Mouse (Mus musculus) adrenal gland (tissue): ENCODE measurements at regions not wholly inside any gene's neighbourhood (a gene's known extent, or its start where the extent isn't known, plus 50 kb on each side); places are given as distances from the start of the nearest gene placed in this dataset.

Experiments
- intact Hi-C: fragments of 180-260 bp; cut with DNase I; formaldehyde crosslinking; loops from one replicate; pipeline ENCODE4 v1.15.1; 2025
- microRNA-seq, 2 experiments: library from miRNA; unstranded; fragments of <30 nt; microRNA quantifications; one replicate each; pipeline ENCODE4; 2019

DNA sequence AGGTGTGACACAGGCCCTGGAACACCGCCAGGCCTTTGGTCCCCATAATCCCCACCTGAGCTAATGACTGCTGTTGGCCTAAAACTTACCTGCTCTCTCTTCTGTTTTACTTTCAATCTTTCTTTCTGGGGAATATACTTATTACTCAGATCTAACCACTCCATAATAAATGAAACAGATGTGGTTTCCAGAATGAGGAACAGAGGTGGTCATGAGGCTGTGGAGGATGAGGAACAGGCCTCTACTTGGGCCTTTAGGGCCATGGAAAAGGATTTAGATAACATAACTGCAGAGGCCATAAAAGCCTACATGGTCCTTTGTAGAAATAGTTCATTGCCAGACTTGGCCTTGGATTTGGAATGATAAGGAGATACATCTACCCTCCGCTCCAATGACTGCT is 74.1 kb downstream of the B3gnt5 start:
- intact Hi-C loops: no loop called here

DNA sequence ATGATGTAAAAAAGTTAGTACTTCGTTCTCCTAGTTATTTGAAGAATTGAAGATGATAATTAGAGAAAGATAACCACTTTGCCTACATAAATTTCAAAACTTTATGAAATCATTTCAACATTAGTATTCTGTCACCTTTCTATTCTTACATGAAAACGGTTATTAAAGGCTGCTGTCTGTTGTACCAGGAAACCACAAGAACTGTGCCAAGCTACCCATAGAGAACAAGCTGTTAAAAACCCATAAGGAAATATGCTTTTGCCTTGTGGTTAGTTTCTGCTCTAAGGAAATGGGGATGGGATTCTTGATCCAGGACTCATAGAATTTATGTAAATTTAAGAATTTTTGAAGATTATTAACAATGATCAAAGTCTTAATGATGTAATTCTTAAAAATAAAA is 74.7 kb downstream of the B3gnt5 start:
- intact Hi-C loops: no loop called here

DNA sequence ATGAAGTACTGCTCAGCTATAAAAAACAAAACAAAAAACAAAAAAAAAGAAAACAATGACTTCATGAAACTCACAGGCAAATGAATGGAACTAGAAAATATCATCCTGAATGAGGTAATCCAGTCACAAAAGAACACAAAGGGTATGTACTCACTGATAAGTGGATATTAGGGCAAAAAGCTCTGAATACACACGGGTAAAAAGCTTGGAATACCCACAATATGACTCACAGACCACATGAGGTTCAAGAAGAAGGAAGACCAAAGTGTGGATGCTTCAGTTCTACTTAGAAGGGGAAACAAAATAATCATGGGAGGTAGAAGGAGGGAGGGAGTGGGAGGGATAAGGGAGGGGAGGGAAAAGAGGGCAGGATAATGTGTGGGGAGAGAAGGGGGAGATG is 79.8 kb downstream of the B3gnt5 start:
- intact Hi-C loops: loop anchor here (10.0 kb wide), 1 partner anchor 115 kb away; no protein-coding TSS in a partner anchor

DNA sequence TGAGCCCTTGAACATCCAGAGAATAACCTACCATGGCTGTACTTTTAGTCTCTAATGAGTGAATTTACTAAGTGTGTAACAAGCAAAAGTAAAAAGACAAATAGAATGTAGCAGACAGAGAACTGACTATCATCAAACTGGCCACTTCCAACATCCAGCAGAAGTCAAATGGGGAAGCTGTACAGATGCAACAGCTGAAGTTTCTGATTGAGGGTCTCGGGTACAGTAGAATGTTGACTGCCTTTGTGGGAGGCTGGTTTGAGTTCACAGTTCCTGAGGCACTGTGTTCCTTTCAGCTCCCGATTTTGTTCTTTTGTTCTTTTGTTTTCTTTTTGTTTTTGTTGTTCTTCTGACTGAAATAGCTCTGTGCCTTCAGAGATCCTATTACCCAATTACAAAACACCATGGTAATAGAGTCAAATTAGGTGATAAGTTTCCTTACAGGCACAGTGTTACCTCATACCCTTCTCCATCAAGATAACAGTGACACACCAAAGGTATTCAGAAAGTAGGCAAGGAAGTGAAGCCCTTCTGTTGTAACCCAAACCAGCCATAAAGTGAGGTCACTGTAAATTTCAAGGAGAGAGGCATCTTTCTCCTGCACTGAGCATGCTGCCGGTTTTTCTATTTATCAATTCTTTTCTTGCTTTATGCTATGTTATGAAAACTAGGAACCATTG is 82.5 kb downstream of the B3gnt5 start:
- intact Hi-C loops: loop anchor here (10.0 kb wide), 1 partner anchor 118 kb away; no protein-coding TSS in a partner anchor

DNA sequence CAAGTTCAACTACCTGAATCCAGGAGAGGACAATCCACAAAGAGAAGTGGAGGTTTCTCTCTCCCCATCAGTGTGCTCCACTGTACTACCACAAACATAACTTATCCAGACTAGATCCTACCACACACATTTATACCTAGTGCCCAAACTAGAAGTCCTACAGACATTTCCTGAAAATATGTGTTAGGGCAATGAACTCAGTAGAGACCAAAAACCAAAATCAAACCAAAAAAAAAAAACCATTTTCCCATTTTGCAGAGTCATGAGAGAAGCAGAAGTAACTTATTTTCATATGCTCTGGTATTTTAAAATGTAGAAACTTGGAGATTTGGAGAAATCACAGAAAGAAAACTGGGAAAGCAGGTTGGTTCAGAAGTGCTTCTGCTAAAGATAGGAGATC is 83.7 kb downstream of the B3gnt5 start:
- intact Hi-C loops: loop anchor here (10.0 kb wide), 1 partner anchor 119 kb away; no protein-coding TSS in a partner anchor

DNA sequence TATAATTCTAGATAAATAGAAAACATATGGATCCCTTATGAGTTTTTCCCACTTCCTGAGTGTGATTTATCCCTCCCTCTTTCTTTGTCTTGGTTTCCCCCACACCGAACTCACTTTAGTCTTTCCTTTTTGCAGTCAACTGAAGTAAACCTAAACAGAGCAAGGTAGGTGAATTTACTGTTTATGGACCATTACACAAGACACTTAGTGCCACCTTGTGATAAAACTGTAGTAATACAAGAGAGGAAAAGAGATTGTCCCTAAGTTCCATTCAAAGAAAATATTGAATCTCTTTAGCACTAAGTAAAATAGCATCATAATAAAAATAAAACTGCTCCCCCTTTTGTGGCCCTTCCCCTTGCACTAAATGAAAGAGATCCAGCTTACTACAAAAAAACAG is 88.4 kb downstream of the B3gnt5 start:
- intact Hi-C loops: loop anchor here (10.0 kb wide), 1 partner anchor 124 kb away; no protein-coding TSS in a partner anchor

DNA sequence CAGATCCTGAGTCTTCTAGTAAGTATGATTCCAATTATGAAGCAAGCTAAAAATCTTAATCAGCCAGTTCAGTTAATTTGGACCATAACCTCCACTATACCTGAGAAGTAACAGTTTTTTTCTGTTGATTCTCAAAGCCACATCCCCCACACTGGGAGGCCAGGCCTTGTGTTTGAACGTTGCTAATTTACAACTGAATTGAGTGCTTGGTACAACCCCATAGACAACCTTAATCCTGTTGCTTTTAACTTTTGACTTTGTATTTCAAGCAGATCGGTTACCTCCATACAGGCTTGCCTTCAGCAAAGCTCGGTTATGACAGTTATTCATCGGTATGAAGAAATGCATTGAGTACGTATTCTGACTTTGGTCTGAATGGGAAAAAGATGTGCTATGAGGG is 105.3 kb downstream of the B3gnt5 start:
- intact Hi-C loops: no loop called here

DNA sequence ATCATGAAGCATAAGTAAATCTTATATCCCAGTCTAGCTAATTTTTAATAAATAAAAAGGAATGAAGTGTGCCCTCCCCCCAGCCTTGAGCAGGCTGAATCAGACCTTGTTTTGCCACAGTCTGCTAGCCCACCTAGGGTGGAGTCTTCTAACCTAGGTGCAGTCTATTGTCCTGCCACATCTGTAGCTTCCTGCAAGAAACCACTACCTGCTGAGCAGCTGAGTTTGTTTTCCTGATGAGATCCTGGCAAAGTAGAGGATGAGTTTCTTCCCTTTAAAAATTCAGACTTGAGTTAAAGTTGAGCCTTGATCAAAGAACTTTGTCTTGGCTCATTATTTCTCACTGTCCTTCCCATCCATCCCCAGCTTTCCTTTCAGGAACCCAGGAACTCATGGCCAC is 105.9 kb downstream of the B3gnt5 start:
- intact Hi-C loops: no loop called here

DNA sequence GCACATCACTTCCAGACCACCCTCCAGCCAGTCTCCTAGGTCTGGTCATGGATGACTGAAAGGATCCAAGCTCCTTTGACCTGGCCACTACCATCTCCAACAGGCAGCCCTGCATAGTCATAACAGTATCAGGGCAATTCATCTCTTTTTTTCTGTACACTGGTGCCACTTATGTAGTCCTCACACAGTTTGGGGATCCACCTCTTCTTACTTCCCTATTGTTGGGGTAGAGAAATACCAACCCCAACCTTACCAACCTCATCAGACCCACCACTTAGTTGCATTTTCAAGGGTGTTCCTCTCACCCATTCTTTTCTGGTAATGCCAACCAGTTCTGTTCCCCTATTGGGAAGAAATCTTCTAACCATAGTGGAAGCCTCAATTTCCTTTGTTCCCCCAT is 109.4 kb downstream of the B3gnt5 start:
- intact Hi-C loops: no loop called here

DNA sequence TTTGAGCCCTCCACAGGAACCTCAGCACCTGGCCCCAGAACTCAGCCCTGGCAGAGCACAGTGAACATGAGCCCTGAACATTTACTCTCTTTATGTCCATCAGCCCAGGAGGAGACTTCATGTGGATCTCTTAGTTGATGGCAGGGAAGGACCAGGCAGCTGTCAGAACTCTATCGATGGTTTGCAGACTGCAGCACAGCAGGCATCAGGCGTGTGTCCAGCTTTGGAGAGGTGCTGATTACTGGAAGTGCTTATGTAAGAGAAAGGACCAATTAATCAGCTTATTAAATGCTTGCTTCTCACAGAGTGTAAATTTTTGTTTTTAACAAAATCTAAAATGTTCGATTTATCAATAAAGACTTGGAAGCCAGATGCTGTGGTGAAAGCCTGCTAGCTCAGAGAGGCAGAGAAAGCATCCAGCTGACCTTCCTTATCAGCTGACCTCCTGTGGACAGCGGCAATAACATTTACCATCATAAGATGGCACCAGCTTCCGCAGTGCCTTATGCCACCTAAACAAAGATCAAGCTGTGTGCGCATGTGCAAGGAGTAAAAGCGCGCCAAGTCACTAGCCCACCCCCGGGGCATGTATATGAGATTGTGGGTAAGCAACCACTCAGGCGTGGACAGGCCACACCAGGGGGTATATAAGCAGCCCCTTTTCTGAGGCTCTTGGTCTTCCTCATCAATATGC is 105.8 kb downstream of the Klhl6 start:
- intact Hi-C loops: no loop called here

DNA sequence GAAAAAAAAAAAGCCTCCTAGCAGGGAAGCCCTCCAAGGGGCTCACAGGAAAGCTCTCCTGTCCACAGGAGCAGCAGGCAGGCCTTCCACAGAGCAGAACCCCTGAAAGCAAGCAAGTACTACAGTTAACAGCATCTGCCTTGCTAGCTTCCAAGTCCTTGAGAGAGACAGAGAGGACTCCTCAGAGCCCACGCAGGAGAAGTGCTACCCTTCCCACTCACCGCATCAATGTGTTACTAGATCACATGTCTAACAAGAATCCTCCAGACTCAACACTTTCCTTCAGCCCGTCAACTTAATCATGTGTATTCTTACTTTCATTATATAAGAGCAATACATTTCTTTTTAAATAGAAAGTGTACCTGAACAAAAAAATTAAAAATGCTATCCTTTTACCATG is 99.9 kb downstream of the Klhl6 start:
- intact Hi-C loops: no loop called here

DNA sequence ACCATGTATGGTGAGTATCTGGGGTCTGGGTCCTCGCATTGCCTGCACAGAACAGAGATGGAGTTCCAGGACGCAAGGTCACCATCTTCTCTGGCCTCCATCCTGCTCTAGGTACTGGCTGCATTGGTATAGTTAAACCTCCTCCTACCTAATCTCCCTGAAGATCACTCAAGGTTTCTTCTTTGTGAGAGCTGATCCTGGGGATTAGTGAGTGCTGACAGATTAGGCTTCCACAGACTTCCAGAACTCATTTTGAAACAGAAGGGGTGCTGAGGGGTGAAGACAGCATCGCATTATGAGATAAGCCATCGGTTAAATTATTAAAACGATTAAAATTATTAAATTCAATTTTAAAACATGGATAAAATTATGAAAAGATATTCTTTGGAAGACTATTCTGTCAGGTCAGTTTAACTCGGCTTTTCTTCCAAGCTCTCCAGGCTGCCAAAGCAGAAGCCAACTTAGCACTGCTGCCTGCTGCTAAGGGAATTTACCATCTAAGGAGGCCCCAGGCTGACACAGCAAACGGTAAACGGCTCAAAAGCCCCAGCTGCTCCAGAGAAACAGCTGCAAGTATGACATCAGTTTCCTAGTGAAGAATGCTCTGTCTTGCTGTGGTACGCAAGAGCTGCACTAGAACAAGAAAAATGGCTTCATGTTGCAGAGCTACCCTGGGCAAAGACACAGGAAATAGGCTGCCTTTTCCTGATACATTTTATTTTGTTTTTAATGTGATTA is 98.9 kb downstream of the Klhl6 start:
- intact Hi-C loops: no loop called here

DNA sequence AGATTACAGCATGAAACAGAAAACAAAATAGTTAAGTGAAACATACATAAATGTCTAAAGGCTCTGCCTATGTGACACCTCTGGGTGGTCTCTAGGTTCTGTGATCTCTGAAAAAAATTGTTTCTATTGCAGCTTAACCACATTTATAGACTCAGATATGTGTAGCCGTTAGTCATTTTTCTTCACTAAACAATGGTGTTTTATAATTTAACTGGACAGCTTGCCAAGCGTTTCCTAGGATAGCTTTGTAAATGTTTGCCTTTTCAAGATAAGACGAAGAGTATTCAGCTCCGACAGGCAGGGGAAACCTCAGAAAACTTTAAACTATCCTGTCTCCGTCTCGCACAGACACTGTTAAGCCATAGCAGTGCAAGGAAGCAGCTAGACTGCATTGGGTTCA is 98.3 kb downstream of the Klhl6 start:
- intact Hi-C loops: no loop called here

DNA sequence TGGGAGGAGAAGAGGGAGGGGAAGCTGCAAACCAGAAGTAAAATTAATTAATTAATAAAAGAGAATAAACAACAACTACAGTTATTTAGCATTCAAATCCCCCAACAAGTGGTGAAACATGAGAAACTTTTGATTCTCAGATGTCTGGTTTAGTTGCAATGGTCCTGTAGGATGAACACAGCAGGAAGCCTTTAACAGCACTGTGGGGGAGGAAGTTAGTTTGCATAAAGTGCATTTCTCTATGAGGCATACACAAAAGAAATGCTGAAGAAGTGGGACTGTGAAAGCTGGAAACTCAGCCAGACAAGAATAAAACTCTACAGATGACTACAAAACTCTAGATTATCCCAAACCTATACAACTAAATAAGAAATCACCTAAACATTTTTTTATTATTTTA is 96.2 kb downstream of the Klhl6 start:
- intact Hi-C loops: no loop called here

DNA sequence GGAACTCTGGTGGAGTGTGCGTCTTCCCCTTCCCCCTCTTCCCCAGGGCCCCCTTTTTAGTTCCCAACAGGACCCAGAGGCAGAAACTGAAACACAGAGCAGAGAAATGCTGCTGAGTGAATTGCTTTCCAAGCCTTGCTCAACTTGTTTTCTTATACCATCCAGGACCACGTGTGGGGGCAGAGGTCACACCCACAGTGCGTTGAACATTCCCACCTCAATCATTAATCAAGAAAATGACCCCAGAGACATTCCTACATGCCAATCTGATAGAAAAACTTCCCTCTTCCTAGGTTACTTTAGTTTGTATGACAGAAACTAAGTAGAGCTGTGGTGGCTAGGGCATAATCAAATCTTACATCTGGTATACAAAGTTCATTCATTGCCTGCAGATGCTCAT is 93.3 kb downstream of the Klhl6 start:
- intact Hi-C loops: no loop called here

DNA sequence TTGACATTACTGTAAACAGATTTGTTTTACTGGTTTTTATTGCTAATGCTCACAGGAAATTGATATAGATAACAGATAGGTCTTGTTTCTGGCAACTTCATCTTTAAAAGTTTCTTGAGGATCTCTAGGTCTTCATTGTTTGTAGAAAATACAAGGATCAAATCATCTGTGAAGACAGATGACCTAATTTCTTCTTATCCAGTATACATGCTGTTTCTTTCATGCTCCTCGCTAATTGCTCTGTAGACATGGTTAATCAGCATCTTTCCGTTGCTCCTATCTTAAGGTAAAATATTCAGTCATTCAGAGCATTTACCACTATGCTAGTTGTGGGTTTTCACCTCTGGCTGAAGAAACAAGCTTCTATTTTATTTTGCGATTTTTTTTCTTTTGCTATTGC is 91.4 kb downstream of the Klhl6 start:
- intact Hi-C loops: no loop called here

DNA sequence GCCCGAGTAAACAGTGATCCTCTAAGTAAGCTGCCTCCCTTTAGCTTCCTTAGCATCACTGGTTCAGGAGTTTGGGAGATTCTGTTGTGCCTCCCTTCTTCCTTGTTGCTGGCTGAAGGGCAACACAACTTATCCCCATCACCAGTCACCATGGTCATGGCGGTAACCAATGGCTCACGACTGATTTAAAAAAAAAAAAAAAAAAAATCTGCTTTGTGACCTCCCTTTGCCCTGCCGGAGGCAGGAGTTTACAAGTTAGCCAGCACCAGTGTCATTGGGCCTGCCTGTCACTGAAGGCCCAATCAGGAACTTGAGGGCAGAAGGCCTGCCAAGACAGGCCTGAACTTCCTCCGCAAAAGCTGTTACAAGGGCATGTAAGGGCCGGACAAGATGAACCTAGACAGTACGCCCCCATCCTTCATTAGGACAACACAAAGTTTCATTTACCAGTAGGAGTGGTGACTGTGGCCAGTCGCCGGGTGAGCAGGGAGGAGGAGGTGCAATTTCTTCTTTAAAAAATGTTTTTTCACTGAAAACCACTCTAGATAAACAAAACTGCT is 88.3 kb downstream of the Klhl6 start:
- intact Hi-C loops: no loop called here

Small RNA genes in the stretch of these regions (microRNA-seq; reads per million reads assigned to microRNA genes)
- 0 reads per million in 2 experiments for gene Gm27883
